In genomic region chr11:75166193-75166842, GRCm38 (mm10) we compare ENCODE assay signal across 9 mouse cellular contexts. TPM values are rescaled to one million over a fixed set of nuclear protein-coding genes. Genes with fewer than 3 reads are reported as not detected.
DNase-seq lines count a peak whose midpoint lies in the region; ATAC-seq and TF ChIP-seq lines count a peak whose summit lies in the region.
"Had no signal": no experiment of that assay in that cellular context is flagged by ENCODE, and none has a peak within 500 bp of the region (broad histone marks: within the 10 kb centered on the region; RNA-seq: fewer than 3 reads in every experiment).

No protein-coding gene starts in this region.

- no peaks in the 10 kb centered on the region for H3K9me3 ChIP-seq in intestine, embryonic 16.5 days (ENCODE audit: control insufficient read depth, low read length)
- H3K9me3 ChIP-seq in midbrain, embryonic 16.5 days (replicated peaks; ENCODE audit: control insufficient read depth, low read length, poor library complexity, severe bottlenecking), result no peaks in the 10 kb centered on the region

- H3K4me1 ChIP-seq in testis, adult 2 months (ENCODE audit: control insufficient read depth, insufficient read depth, low read length), result peaks cover 28% of the 10 kb centered on the region
- H3K4me1 ChIP-seq in intestine, embryonic 16.5 days (ENCODE audit: control insufficient read depth, insufficient read depth, low read length), result peaks cover 60% of the 10 kb centered on the region
- H3K4me1 ChIP-seq in midbrain, embryonic 16.5 days (ENCODE audit: control insufficient read depth, insufficient read depth, low read length), result peaks cover 35% of the 10 kb centered on the region

- peak overlapping the region; percentile 77 for H3K9ac ChIP-seq in intestine, embryonic 16.5 days (ENCODE audit: low read depth, low read length)
- peak overlapping the region; percentile 38; the same call in 1 of the 2 replicates for H3K9ac ChIP-seq in midbrain, embryonic 16.5 days (ENCODE audit: low read depth, low read length)

- TF ChIP-seq CTCF in testis, adult 2 months (IDR thresholded peaks at IDR 0.05; ENCODE audit: control insufficient read depth, insufficient read depth, insufficient replicate concordance, low read depth, low read length), result no peak

- TF ChIP-seq POLR2A in testis, adult 2 months (IDR thresholded peaks at IDR 0.05; ENCODE audit: control insufficient read depth, low read depth, low read length), result no peak

- 11% methylated on average over 55 of the region's 55 CpGs for WGBS in intestine, embryonic 16.5 days
- WGBS in midbrain, embryonic 16.5 days, result 3% methylated on average over 55 of the region's 55 CpGs

- peak overlapping the region; percentile 97 for H3K4me2 ChIP-seq in intestine, embryonic 16.5 days (ENCODE audit: low read depth, low read length)
- H3K4me2 ChIP-seq in midbrain, embryonic 16.5 days (ENCODE audit: low read length), result peak overlapping the region; percentile 46

- H3K36me3 ChIP-seq in testis, adult 2 months (ENCODE audit: control insufficient read depth, insufficient read depth, low read length), result no peaks in the 10 kb centered on the region
- peaks cover 9% of the 10 kb centered on the region for H3K36me3 ChIP-seq in intestine, embryonic 16.5 days (ENCODE audit: control insufficient read depth, insufficient read depth, low read length)
- peaks cover 11% of the 10 kb centered on the region; the same call in 1 of the 2 replicates for H3K36me3 ChIP-seq in midbrain, embryonic 16.5 days (ENCODE audit: control insufficient read depth, insufficient read depth, low read length)

- no peaks in the 10 kb centered on the region; the same call in 1 of the 2 replicates for H3K27me3 ChIP-seq in testis, adult 2 months (ENCODE audit: control insufficient read depth, insufficient read depth, low read length)
- peaks cover 49% of the 10 kb centered on the region for H3K27me3 ChIP-seq in intestine, embryonic 16.5 days (replicated peaks; ENCODE audit: control insufficient read depth, insufficient read depth, low read length)
- peaks cover 57% of the 10 kb centered on the region for H3K27me3 ChIP-seq in midbrain, embryonic 16.5 days (ENCODE audit: control insufficient read depth, insufficient read depth, low read depth, low read length)

- H3K4me3 ChIP-seq in testis, adult 2 months (ENCODE audit: control insufficient read depth, low read depth, low read length), result peak overlapping the region; percentile 50
- H3K4me3 ChIP-seq in intestine, embryonic 16.5 days (ENCODE audit: low read length), result peak overlapping the region; percentile 77
- H3K4me3 ChIP-seq in midbrain, embryonic 16.5 days (ENCODE audit: low read depth, low read length), result peak overlapping the region; percentile 27

- DNase-seq in adrenal gland, postnatal 10 days, result peak; percentile 47
- no peak for DNase-seq in adrenal gland, adult 18-20 months (ENCODE audit: low spot score in 2 of 2)
- no peak for DNase-seq in testis, postnatal 14 days (ENCODE audit: low spot score)
- DNase-seq in embryo, embryonic 11 days, result no peak
- DNase-seq in Muller cell, postnatal 12 days (ENCODE audit: inconsistent ontology term), result no peak

- no peak for ATAC-seq in intestine, embryonic 16.5 days
- ATAC-seq in midbrain, embryonic 16.5 days, result no peak

- H3K27ac ChIP-seq in testis, adult 2 months (ENCODE audit: control insufficient read depth, insufficient read depth, low read depth, low read length), result no peak overlapping the region
- H3K27ac ChIP-seq in intestine, embryonic 16.5 days (ENCODE audit: low read length), result peak overlapping the region; percentile 96
- no peak overlapping the region for H3K27ac ChIP-seq in midbrain, embryonic 16.5 days (ENCODE audit: low read length)
- H3K27ac ChIP-seq: macrophage had no signal

RNA-seq across cellular contexts. Expression of gene Hic1, which starts 3.0 kb away (rescaled TPM):
- 10 to 100 TPM; 23.6 to 24.5 TPM for total RNA-seq in adrenal gland, postnatal 10 days (2021)
- total RNA-seq in adrenal gland, adult 18-20 months (2021), result 10 to 100 TPM in 1 of 2 experiments, 1 to 10 TPM in 1; 5.4 to 13.1 TPM
- 1.3 and 1.7 TPM in 2 replicates for polyA plus RNA-seq in testis, adult 2 months (2012; rRNA removed)
- 7.1 and 8.6 TPM in 2 replicates for polyA plus RNA-seq in intestine, embryonic 16.5 days (2015; fragmentation: Nextera tagmentation; extraction: Ambion mirVana)
- 1.3 and 1.8 TPM in 2 replicates for polyA plus RNA-seq in midbrain, embryonic 16.5 days (2015; fragmentation: Nextera tagmentation; extraction: Ambion mirVana)
- polyA plus RNA-seq: macrophage had no signal

RNA-seq across cellular contexts. Expression of gene Ovca2, which starts 12.3 kb away (rescaled TPM):
- total RNA-seq in adrenal gland, postnatal 10 days (2021), result 10 to 100 TPM; 13.5 to 18.1 TPM
- total RNA-seq in adrenal gland, adult 18-20 months (2021), result 10 to 100 TPM; 15.9 to 19.8 TPM
- polyA plus RNA-seq in testis, adult 2 months (2012; rRNA removed), result 9.1 and 10.2 TPM in 2 replicates
- polyA plus RNA-seq in intestine, embryonic 16.5 days (2015; fragmentation: Nextera tagmentation; extraction: Ambion mirVana), result 18.7 and 23.9 TPM in 2 replicates
- polyA plus RNA-seq in midbrain, embryonic 16.5 days (2015; fragmentation: Nextera tagmentation; extraction: Ambion mirVana), result 13.3 and 14.5 TPM in 2 replicates

RNA-seq across cellular contexts. Expression of gene Dph1, which starts 24.7 kb away (rescaled TPM):
- total RNA-seq in adrenal gland, postnatal 10 days (2021), result 10 to 100 TPM; 23.1 to 24.2 TPM
- total RNA-seq in adrenal gland, adult 18-20 months (2021), result 10 to 100 TPM; 23.4 to 34.5 TPM
- polyA plus RNA-seq in testis, adult 2 months (2012; rRNA removed), result 12.8 and 16.6 TPM in 2 replicates
- 20.3 and 22.7 TPM in 2 replicates for polyA plus RNA-seq in intestine, embryonic 16.5 days (2015; fragmentation: Nextera tagmentation; extraction: Ambion mirVana)
- 12.5 and 14.0 TPM in 2 replicates for polyA plus RNA-seq in midbrain, embryonic 16.5 days (2015; fragmentation: Nextera tagmentation; extraction: Ambion mirVana)

RNA-seq across cellular contexts. Expression of gene Rtn4rl1, which starts 27.3 kb away (rescaled TPM):
- 10 to 100 TPM; 25.2 to 27.8 TPM for total RNA-seq in adrenal gland, postnatal 10 days (2021)
- total RNA-seq in adrenal gland, adult 18-20 months (2021), result 10 to 100 TPM; 27.7 to 33.2 TPM
- 3.1 and 3.3 TPM in 2 replicates for polyA plus RNA-seq in testis, adult 2 months (2012; rRNA removed)
- polyA plus RNA-seq in intestine, embryonic 16.5 days (2015; fragmentation: Nextera tagmentation; extraction: Ambion mirVana), result 1.5 and 1.6 TPM in 2 replicates
- 17.8 and 19.7 TPM in 2 replicates for polyA plus RNA-seq in midbrain, embryonic 16.5 days (2015; fragmentation: Nextera tagmentation; extraction: Ambion mirVana)

Comparison
In these comparisons a context has a peak if more than half of its experiments do, and no peak if none do; other contexts are left out.
1. H3K4me3 ChIP-seq: peak in every context shown above with its lines; median percentile 77 in intestine, embryonic 16.5 days; 50 in testis, adult 2 months; 27 in midbrain, embryonic 16.5 days.